Mouse (Mus musculus) layer of hippocampus, postnatal 14 days (tissue): ENCODE results near the gene Cysrt1. TPM values are rescaled to one million over a fixed set of nuclear protein-coding genes. Genes with fewer than 3 reads are reported as not detected.
A peak's percentile ranks its signal among the peaks of the same experiment; 100 is the strongest.

Experiments
- DNase-seq, 2 experiments: peaks; one replicate each; pipeline ENCODE4 v3.0.0; 2021 to 2022; ENCODE audit warnings: low spot score in 2 of 2, mixed read lengths in 1 of 2
- total RNA-seq, 2 experiments: library from RNA; stranded (reverse); gene quantifications; 2 replicates each; pipeline ENCODE4 v1.2.3; 2021

Cysrt1 gene
- total RNA-seq, 2 experiments from 2014 or later, result not detected

DNA sequence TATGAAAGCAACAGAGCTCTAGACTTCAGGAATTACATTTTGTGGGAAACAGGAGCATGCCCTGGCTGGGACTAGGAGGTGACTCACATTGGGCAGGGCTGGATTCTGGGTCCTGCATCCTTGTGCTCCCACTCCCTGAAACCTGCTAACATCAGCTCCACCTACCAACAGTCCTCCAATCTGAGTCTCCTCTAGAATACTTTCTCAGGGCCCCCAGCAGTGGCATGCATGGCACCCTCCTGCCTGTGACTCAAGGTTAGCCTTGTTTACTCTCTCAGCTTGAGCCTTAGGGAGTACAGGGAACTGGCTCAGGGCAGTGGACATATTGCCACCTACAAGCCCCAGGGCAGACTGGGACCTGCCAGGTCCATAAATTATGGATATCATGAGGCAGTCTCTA lies 4.1 kb downstream of the Cysrt1 start:
- no peak for DNase-seq

DNA sequence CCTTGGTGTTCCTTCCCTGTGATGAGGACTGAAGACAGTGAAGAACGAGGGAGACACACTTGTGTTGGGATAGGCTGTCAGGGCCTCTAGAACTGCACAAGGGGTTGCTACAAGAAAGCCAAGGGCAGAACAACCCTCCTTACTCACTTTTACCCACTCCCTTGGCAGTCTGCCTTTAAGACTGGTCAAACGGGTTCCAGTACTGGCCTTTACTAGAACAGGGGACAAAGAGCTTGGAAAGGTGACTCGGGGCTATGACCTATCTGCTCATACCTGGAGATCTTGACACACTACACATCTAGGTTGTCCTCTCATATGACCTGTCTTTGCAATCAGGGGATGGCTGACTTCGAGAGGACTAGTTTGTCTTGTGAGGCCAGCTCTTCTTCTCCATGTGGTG lies 4.7 kb downstream of the Cysrt1 start:
- DNase-seq, result no peak

DNA sequence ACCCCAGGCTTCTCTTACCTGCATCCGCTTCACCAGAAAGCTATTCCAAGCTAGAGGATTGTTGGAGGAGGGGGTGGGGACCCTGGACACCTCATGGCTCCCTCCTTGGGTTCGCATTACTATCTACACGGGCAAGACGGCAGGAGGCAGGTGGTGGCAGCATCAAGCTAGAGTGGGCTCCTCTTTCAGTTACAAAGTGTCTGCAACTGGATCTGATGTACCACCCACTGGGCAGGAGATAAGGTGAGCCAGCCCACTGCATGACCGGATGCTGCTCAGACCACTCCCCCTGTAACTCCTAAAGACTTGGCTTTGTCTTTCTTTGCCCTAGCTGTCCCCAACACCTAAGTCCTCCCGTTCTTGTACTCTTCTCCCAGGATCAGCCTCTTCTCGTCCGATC lies 5.6 kb downstream of the Cysrt1 start, which contains the start of gene Rnf224:
Rnf224 (minus strand) TSS at position 174 of the 400 bp plus-strand sequence.
- DNase-seq, result no peak

DNA sequence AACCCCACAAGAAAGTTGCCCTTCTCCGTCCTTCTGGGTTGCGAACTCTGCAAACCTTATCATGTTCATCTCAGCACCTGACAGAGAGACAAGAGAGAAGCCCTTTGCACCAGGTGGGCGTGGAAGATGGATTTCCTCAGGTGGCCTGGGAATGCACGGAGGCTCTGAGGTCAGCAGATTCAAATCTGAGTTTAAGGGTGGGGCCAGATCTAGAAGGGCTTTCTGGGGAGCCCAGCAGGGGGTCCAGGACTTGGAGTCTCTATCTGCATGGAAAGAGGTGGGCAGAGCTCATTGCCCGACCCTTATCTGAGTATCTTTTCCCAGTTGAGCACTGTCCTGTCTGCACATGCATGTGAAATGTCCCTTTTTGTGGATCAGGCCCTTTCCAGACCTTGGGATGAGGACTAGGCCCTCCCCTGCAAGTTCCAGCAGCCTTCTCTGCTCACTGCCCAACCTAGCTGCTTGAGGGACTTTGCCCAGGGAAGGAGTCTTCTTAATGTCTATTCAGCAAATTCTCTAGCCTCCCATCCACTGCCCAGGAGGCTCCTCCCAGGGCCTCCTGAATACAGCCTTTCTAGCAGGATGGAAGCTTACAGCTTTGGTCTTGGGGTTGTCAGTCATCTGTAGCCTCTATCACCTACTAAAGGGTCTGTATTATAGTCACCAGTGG lies 7.6 kb downstream of the Cysrt1 start:
- DNase-seq, result no peak

DNA sequence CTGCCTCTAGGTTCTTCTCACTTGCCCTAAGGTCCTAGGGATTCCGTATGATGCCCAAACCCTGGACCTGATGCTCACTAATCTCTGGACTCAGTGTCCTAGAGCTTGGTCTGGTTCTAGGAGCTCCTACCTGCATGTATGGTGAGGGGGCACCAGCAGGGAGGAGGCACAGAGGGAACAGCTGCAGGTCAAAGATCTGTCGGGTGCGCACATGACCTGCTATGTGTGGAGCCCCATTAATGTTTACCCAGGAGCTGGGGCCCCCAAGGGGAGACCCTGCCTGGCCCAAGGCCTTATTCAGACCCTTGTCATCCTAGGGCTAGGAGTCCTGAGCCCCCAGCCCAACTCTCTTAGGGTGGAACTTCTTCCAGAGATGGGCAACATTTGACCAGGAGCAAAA lies 8.2 kb downstream of the Cysrt1 start, which contains the start of gene Slc34a3:
Slc34a3 (minus strand) TSS at position 315 of the 400 bp plus-strand sequence.
- DNase-seq, result no peak

DNA sequence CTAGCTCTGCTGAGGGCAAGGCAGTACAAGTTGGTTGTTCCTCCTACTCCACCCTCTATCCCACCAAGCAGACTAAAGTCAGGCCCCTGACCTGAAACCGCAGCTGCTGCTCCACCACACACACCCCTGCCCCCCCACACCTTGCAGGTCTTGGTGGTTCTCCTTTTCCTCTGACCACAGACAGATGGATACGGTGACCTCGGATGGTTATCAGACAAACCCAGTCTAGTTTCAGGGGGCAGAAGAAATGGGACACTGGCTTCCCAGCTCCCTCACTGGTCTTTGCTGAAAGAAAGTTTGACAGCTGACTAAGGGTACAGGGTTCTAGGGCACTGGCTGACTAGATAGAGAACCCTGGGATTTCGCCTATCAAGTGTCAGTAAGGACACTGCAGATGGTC lies 8.8 kb downstream of the Cysrt1 start:
- DNase-seq, result no peak

DNA sequence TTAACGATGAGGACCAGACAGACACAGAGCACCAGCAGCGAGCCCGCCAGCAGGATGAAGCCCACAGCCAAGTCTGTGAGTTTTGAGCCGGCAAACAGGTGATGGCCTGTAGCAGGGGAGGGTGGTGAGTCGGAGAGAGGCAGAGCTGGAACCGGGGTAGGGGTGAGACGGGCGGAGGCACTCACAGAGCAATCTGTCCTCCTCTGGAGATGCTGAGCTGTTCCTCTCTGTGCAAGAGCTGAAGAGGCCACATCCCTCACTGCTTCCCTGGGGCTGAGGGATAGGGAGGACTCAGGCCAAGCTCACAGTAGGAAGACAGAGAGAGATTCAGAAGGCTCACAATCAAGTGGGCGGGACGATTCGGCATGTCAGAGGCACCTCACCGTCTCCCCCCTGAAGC lies 11.2 kb downstream of the Cysrt1 start:
- no peak for DNase-seq

DNA sequence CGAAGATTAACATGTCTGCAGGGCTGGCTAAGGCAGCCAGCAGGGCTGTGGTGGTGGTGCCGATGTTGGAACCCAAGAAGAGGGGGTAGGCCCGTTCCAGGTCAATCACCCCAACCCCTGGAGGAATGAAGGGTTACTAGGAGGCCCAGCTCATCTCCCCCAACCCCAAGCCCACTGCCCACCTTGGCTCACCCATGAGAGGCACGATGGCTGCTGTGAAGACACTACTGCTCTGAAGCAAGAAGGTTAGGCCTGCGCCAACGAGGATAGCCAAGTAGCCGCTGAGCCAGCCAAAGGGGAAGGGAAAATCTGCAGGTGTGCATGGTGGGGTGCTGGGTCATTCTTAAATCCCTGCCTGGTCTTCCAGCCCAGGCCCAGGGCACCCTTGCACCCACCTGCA lies 11.7 kb downstream of the Cysrt1 start:
- no peak for DNase-seq

DNA sequence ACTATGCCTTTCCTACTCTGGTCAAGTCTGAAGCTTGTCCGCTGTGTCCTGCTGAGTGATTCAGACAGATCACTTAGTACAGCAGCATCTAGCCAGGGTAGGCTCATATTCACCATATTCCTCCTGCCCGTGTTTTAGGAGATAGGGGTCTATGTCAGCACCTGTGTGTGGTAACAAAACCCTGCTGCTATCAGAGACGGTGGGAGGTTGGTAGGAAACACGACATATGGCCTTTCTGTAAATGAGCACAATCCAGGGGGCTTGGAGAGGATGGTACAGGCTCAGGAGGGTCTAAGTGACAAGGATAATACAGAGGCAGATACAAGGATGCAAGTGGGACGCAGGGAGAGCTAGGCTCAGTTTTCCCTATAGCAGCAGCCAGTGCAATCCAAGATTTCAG lies 12.7 kb downstream of the Cysrt1 start:
- no peak for DNase-seq

DNA sequence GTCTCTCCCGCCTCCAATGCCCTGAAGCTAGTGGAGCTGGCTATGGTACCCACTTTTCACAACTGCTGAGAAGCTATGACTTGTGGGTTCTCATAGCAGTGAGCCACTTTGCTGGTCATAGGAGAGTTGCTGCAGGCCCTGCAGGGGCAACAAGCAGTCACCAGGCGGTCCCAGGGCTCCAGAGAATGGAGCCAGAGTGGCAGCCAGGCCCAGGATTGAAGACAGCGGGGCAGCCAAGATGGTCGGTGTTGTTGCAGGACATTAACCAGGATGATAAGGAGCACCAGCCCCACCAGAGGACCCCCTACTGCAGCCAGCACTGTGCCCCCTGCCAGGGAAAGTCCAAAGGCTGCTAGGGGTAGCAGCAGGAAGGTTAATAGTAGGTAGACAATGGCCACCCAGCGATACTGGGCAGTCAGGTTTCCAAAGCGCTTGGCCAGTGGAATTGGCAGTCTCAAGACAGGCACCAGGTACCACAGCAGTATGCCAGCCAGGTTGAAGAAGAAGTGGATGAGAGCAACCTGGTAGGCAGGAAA lies 13.2 kb downstream of the Cysrt1 start:
- DNase-seq, result no peak

DNA sequence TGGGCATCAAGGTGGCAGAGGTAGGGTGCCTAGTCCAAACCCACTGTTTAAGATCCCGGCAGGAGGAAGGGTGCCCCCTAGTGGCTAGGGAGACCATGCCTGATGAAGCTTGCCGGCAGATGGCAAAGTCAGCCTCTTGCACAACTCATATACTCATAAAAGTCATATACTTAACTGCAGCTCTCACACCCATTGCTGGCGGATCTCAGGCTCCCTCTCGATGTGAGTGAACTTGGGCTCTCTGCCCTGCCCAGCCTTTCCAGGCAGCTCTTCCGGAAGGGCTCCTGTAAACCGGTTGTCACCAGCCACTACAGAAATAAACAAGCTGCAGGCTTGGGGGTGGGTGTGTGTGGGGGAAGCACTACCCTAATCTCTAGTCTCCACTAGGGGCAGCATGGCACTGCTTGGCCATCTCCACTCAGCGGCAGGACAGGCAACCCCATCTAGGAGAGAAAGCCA lies 13.8 kb downstream of the Cysrt1 start:
- DNase-seq, result peak; percentile 86 to 90

DNA sequence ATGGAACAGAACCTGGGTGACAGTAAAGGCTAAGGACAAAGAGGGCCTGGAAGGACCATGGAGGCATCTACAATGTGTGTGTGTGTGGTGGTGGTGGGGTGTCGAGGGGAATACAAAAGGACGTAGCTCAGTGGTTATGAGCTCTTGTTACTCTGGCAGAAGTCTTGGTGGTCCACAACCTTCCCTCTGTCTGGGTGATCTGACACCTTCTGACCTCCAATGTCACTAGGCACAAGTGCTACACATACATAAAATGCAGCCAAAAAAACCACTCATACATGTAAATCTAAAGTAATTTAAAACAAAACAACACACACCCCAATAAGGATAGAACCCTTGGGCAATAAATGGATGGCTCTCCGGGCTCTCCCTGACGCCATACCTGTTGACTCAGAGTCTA lies 14.8 kb downstream of the Cysrt1 start:
- DNase-seq, result no peak

DNA sequence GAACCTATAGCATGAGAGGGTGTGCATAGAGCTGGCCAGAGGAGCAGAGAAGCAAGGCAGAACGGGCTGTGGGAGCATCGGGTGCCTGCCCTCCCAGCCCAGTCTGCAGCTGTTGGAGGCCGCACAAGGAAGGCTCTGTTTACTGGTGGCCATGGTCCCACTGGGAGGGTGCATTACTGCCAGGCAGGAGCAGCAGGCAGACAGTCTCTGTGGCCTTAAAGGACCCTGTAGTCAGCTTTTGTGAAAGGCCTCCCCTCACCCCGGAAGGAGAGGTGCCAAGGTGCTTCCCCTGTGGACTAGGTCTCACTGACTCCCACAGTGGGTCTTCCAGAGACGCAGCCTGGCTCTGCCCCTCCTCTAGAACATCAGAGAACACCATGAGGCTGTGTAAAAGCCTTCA lies 15.4 kb downstream of the Cysrt1 start:
- peak; percentile 59 to 78 for DNase-seq

DNA sequence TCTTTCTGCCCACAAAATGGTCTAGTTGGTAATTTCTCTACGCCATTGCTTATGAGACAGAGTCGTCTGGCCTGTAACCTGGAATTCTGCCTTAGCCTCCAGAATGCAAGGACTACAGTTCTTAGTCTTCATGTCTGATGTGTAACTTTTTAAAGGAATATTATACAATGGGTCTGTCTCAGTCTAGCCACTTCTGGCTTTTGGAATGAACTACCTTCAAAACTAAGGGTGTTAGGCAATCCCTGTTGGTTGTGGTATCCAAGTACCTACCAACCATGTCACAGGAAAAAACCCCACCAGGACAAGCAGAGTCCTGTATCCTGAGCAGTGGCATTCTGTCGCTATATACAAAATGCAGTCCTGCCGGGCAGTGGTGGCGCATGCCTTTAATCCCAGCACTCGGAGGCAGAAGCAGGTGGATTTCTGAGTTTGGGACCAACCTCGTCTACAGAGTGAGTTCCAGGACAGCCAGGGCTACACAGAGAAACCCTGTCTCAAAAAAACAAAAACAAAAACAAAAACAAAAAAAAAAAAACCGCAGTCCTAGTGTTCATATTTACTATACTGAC lies 16.4 kb downstream of the Cysrt1 start:
- no peak for DNase-seq

DNA sequence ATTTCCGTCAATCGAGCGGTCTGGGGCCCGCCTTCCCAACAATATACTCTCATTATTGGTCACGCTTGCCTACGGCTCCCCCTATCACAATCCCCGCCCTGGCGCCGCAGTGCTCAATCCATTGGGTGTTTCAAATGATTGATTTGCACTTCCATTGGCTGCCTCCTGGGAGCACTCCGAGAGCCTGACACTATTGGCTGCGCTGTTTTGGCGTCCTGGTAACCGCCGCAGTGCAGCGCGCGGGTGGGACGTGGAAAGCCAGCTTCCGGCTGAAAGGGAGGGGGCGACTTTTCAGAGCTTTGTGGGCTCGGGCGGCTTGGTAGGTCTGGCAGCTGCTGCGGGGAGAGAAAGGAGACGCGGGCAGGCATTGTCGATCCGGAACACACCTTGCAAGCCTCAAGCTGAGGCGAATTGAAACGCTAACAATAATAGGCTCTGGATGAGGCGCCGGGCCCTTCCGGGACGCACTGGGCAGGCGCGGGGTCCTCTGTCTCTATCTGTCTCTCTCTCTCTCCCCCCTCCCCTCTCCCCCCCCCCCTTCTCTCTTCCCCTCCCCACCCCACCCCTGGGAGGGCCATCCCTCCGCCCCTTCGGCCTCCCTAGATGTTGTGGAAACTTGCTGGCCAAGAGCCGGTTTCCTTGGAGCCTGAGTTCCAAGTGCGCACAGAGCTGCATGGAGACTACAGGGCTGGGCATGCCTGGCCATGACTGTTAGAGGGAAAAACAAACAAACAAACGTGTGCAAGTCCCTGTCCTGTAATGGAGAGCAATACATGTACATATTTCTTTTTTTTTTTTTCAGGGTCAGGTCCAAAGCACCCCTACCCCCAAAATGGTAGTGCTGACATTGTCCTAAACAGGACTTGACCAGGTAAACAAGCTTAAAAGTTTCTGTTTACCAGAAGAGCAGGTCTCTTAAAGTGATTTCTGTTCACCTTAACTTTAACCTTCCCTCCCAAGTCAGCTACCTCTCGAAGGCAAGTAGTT lies 17.2 kb downstream of the Cysrt1 start:
- peak; percentile 98 to 100 for DNase-seq

DNA sequence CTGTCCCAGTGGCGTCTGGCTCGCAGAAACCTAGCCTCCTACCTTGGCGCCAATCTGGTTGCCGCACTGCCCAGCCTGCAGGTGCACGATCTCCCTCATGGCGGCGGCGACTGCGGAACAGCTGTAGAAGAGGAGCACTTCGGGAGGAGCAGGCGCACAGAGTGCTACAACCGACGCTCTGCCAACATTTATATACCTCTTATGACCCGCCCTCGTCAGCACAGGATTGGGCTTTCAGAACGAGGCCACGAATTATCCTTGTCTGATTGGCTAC lies 17.8 kb downstream of the Cysrt1 start, which contains the start of gene Tubb4b:
Tubb4b (minus strand) TSS at position 211 of the 274 bp plus-strand sequence.
- DNase-seq, result no peak

DNA sequence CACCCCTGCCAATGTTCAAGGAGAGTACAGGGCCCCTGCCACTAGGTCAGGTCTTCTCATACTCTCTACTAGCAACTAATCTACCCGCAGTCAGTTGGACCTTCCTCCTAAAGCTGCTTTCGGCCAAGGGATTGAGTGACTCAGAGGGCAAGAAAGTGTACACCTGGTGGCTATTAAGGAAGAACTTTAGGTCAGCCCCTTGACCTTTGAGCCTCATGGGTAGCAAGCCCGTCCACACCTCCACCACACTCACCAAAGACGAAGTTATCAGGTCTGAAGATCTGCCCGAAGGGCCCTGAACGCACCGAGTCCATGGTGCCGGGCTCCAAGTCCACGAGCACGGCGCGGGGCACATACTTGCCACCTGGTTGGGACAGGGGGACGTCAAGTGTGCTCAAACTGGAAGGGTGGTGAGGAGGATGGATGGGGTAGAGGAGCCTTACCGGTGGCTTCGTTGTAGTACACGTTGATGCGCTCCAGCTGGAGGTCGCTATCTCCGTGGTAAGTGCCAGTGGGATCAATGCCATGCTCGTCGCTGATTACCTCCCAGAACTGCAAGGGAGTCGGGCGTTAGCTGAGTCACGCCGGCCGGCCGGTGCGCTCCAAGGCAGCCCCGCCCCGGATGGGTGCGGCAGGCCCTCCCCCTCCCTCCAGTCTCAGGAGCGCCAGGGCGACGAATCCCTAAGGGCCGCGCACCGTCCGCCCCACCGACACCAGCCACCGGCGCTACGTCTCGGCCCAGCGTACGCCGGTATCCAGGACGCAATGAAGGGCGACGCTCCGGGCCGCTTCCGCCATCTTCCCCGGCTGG lies 18.4 kb downstream of the Cysrt1 start:
- no peak for DNase-seq

DNA sequence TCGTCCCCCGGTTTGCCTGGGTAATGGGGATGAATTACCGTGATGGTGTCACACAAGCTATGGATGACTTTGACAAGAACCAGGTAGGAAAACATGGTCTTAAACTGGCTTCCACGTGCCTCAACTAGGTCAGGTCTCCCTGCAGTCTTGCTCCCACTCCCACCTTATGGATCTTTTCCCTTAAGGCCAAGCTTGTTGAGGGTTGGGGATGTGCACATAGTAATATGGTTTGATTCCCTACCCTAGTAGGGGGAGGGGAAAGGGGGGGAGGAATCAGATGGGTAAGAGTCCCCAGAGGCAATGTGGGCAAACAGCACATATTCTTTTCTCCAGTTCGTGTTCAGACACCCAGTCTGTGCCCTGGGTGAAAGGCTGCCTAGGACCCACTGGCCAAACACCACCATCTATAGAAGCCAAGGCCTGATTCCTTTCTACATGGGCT lies 20.9 kb downstream of the Cysrt1 start:
- DNase-seq, result no peak

DNA sequence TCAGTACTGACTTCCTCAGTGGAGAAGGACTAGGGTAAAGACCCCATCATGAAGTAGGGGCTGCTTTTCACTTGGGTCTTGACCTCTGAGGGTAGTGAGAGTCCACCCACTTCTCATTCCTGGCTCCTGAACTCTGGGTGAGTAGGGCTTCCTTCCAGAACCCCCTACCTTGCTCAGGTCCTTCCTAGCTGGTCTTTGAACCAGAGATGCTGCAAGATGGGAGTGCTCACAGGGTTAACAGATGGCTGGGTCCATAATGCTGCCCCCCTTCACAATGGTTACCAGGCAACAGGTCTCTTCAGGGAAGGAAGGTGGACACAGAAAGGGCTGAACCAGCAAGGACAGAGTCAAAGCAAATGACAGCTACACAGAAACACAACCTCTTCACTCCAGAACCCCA lies 23.8 kb downstream of the Cysrt1 start, which contains the start of gene Fam166a:
Fam166a (plus strand) TSS at position 301 of the 400 bp plus-strand sequence.
- no peak for DNase-seq

DNA sequence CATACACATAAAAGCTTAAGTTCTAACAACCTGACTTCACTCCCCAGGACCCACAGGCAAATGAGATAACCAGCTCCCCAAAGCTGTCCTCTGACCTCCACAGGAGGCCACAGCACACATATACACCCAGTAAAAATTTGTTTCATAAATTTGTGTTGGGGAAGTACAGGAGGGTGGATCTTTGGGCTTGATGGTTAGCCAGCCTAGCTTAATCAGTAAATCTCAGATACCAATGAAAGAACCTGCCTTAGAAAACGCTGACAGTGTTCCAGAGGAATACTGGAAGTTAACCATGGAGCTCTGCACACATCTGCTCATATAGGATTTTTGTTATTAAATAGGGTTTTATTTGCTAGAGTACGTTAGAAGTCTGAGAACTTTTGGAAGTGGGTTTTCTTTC lies 24.6 kb downstream of the Cysrt1 start:
- DNase-seq, result no peak

DNA sequence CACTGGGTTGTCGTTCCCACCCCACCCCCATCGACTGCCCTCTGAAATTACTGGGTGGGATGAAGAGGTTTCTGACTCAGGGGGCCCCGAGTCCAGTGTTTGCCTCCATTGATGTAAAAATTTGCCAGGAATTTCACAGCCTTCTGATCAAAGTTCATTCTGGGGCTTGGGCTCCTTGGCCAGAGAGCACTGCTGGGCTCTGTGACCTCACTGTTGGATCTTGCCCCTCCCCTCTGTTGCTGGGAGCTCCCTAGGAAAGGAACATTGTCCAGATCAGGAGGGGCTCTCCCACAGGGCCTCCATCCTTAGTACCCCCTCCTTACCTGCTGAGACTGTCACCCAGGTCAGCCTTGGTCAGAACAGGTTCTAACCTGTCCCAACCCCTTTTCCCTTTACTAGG lies 27.8 kb downstream of the Cysrt1 start, which contains the start of gene Stpg3:
Stpg3 (minus strand) TSS at position 194 of the 400 bp plus-strand sequence.
- DNase-seq, result no peak
